Mouse (Mus musculus) limb, embryonic 10.5 days (tissue): Measurements from ENCODE around the gene Brms1l. TPM values are rescaled to one million over a fixed set of nuclear protein-coding genes. Genes with fewer than 3 reads are reported as not detected.
"Not testable (repeated sequence)": the region's sequence is repeated elsewhere in the genome, so short reads cannot be mapped to it uniquely, and the experiment has no call there.

ENCODE experiments used
- DNase-seq: peaks from one replicate; pipeline ENCODE4 v3.0.0-alpha.2; 2017; ENCODE audit warnings: low spot score
- H3K27ac ChIP-seq: fragments of 300-500 bp; sonication (generic); 2 replicates; pipeline ENCODE4 v1.5.1; 2016; ENCODE audit warnings: mild to moderate bottlenecking
- H3K27me3 ChIP-seq: fragments of 300-500 bp; sonication (generic); 2 replicates; pipeline ENCODE4 v1.6.1; 2016; ENCODE audit warnings: low read depth, mild to moderate bottlenecking; ENCODE audit not compliant: poor library complexity, severe bottlenecking
- H3K36me3 ChIP-seq: fragments of 300-500 bp; sonication (generic); 2 replicates; pipeline ENCODE4 v1.6.1; 2016; ENCODE audit warnings: mild to moderate bottlenecking, moderate library complexity
- H3K4me1 ChIP-seq: fragments of 300-500 bp; sonication (generic); 2 replicates; pipeline ENCODE4 v1.6.1; 2016
- H3K4me3 ChIP-seq: fragments of 300-500 bp; sonication (generic); 2 replicates; pipeline ENCODE4 v1.5.1; 2016; ENCODE audit warnings: mild to moderate bottlenecking, moderate library complexity
- H3K9me3 ChIP-seq: fragments of 300-500 bp; sonication (generic); replicated peaks from 2 replicates; pipeline ENCODE4 v1.6.1; 2016; ENCODE audit warnings: mild to moderate bottlenecking
- WGBS: fragments of 180-500 bp; shearing (Covaris S2); methylation state at CpG from one replicate; pipeline ENCODE4 v1.1.7; 2016; 5-methylcytosine and 5-hydroxymethylcytosine counted together
- polyA plus RNA-seq: library from polyadenylated mRNA; unstranded; fragments of >200 nt; fragmentation: Nextera tagmentation; extraction: Ambion mirVana; gene quantifications from 2 replicates; pipeline ENCODE4 v1.2.1, GENCODE M21; 2016

Brms1l gene
- polyA plus RNA-seq = 35.6 and 45.9 TPM in 2 replicates

DNA sequence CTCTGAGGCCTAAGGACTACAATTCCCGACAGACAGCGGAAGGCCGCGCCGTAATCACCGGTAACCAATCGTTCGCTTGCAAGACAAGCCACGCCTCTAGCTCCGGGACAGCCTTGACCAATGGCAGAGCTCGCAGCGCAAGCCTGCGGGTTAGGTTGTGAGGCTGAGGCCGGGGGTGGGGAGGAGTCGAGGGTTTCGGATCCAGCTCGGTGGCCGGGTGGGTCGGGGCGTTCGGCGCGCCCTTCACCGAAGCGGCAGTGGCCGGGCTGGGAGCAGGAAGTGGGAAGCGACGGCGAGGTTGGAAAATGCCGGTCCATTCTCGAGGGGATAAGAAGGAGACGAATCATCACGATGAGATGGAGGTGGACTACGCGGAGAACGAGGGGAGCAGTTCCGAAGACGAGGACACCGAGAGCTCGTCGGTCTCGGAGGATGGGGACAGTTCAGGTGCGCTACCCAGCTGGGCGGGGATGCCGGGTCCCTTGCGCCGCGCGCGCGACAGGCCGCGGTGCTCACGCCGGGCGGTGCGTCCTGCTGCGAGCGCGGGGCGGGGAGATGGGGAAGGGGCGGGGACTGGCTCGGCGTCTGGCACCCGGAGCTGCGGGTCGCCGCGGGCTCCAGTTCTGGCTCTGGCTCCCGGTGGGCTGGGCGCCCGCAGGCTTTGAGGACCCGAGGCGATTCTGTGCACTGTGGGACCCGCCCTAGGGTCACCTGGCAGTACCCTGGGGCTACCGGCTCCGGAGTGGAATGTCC, at the start of gene Brms1l:
Gene Brms1l (plus strand): TSS at position 126 of the 753 bp plus-strand sequence.
- peak; percentile 94 for DNase-seq
- Histone ChIP-seq H3K27me3 (no peaks in the 10 kb centered on the region), H3K27ac (peak within 1 kb of the TSS; percentile 92), H3K9me3 (no peaks in the 10 kb centered on the region), H3K4me3 (peak within 1 kb of the TSS; percentile 88), H3K4me1 (peaks cover 9% of the 10 kb centered on the region), H3K36me3 (peaks cover 12% of the 10 kb centered on the region)
- under 1% methylated on average over 74 of the region's 77 CpGs for WGBS

DNA sequence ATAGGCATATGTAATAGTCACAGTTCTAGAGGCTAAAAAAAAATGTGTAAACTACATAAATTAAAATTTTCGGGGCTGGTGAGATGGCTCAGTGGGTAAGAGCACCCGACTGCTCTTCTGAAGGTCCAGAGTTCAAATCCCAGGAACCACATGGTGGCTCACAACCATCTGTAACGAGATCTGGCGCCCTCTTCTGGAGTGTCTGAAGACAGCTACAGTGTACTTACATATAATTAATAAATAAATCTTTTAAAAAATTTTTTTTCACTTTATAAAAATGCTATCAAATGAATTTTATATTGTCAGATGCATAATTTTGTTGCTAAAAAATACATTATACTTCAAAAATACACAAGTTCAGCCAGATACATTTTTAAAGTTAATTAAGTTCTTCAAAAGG, 41.6 kb upstream of the Brms1l start:
- not testable (repeated sequence) for H3K9me3 ChIP-seq, H3K27ac ChIP-seq, DNase-seq, H3K36me3 ChIP-seq, H3K4me1 ChIP-seq, H3K4me3 ChIP-seq, H3K27me3 ChIP-seq
- 80% methylated on average over 4 of the region's 4 CpGs for WGBS

DNA sequence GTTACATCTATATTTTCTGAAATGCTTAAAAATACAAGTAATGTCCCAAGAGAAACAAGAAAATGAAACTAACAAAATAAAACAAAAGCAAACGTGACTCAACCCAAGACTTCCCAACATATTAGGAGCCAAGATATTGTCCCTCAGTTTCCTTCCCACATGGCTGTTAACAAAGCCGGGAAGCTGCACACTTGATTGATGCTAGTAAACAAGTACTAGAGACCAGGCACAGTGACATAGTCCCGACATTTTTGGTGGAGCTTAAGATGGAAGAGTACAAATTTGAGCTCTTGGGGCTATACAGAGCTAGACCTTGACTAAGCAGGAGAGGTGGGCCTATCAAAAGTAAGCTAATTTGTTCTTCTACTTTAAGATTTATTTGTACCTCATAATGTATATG, 39.0 kb upstream of the Brms1l start:
- no peaks in the 10 kb centered on the region for H3K9me3 ChIP-seq
- no peaks in the 10 kb centered on the region for H3K4me1 ChIP-seq
- DNase-seq = no peak
- peaks cover 3% of the 10 kb centered on the region; the same call in 1 of the 2 replicates for H3K36me3 ChIP-seq
- H3K27ac ChIP-seq = no peak overlapping the region
- H3K27me3 ChIP-seq = no peaks in the 10 kb centered on the region
- H3K4me3 ChIP-seq = no peak overlapping the region
- 89% methylated on average over 3 of the region's 3 CpGs for WGBS

DNA sequence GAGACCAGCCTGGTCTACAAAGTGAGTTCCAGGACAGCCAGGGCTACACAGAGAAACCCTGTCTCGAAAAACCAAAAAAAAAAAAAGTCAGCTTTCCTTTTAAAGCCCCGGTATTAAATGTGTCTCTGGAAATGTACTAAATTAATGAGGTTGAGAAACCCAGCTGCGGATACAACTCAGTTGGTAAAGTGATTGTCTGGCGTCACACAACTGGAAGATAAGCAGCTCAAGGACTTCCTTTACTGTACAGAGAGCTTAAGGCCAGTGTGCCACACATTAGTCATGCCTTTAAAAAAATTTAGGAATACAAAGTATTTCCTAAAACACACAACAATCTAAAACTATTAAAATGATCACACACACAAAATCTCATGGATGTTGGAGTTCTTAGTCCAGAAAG, 37.4 kb upstream of the Brms1l start:
- WGBS = 90% methylated on average over 4 of the region's 4 CpGs
- H3K27ac ChIP-seq = no peak overlapping the region

DNA sequence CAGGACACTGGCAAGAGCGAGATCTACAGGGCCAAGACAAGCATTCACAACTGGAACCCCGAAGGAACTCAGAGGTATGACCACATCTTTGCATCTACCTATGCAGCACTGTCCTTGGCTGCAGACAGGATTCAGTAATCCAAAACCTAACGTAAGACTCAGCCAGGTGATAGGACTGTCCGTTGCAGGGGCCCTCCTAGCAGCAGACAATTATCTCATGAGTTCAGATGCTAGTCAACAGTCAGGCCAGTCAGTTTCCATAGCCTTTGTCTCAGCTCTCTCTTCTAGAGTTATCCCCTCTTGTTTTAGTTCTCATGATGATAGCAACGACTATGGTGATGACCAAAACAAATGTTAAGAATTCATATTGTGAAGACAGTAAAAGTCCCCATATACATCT, 36.0 kb upstream of the Brms1l start:
- DNase-seq = no peak
- Histone ChIP-seq H3K36me3 (no peaks in the 10 kb centered on the region), H3K27me3 (no peaks in the 10 kb centered on the region), H3K27ac (no peak overlapping the region), H3K4me3 (no peak overlapping the region), H3K9me3 (no peaks in the 10 kb centered on the region), H3K4me1 (no peaks in the 10 kb centered on the region)
- WGBS = 85% methylated on average over 5 of the region's 5 CpGs

More for the DNA sequence above, 37.4 kb upstream of the Brms1l start:
- no peaks in the 10 kb centered on the region for H3K4me1 ChIP-seq
- no peak overlapping the region for H3K4me3 ChIP-seq
- no peaks in the 10 kb centered on the region for H3K9me3 ChIP-seq
- no peaks in the 10 kb centered on the region for H3K27me3 ChIP-seq
- no peak for DNase-seq
- H3K36me3 ChIP-seq = peaks cover 2% of the 10 kb centered on the region; the same call in 1 of the 2 replicates

DNA sequence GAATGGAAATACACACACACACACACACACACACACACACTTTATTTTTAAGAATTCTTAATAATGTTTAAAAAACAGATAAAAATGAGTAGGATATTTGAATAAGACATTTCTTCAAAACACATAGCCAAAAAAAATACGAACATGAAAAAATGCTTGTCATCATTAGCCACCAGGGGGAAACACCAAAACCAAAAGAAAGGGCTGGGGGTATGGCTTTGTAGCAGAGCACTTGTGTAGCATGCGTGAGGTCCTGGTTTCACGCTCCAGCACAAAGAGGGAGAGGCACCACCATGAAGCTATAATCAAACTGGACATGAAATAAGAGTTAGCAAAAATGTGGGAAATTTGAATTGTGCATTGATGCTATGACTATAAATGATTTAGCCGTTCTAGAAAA, 35.0 kb upstream of the Brms1l start:
- Histone ChIP-seq H3K27ac (no peak overlapping the region), H3K9me3 (no peaks in the 10 kb centered on the region), H3K27me3 (no peaks in the 10 kb centered on the region), H3K4me3 (no peak overlapping the region), H3K4me1 (no peaks in the 10 kb centered on the region), H3K36me3 (no peaks in the 10 kb centered on the region)
- WGBS = 94% methylated on average over 4 of the region's 4 CpGs
- no peak for DNase-seq

DNA sequence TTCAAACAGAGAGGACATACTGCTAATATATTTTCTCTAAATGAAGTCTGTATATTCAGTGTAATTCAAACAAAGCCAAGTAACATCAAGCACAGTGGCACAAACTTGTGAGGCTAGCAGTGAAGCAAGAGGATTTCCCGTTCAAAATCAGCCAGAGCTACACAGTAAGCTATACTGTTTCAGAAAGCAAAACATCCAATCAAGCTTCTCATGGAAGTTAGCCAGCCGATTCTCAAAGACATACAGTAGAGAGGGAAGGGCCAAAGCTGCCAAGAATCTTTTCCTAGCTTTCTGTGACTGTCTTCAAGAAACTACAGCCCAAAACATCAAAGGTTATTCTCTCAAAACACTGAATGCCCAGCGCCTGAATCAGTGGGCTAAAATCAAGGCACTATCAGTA, 31.1 kb upstream of the Brms1l start:
- WGBS = 76% methylated on average over 3 of the region's 3 CpGs
- H3K27ac ChIP-seq = no peak overlapping the region
- DNase-seq = no peak

DNA sequence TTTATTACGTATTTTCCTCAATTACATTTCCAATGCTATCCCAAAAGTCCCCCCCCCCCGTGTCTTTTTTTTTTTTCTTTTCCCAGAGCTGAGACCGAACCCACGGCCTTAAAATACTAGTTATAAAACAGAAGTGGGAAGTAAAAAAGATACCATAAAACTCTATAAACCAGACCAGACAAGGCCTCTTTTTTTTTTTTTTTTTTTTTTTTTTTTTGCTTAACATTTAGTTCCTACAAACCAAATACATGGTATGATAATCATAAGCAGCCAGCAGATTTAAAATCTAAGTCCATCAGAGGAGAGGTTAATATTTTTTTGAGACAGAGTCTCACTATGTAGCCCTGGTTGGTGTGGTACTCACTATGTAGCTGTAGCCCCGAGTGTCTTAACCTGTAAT, 19.6 kb upstream of the Brms1l start:
- Histone ChIP-seq H3K9me3 (no peaks in the 10 kb centered on the region), H3K27me3 (no peaks in the 10 kb centered on the region), H3K4me3 (no peak overlapping the region), H3K4me1 (0 out of 2 replicates have a peak, but pooled peaks cover 8% of the 10 kb centered on the region), H3K36me3 (no peaks in the 10 kb centered on the region), H3K27ac (no peak overlapping the region)
- no peak for DNase-seq
- WGBS = 96% methylated on average over 5 of the region's 5 CpGs

More for the DNA sequence above, 31.1 kb upstream of the Brms1l start:
- Histone ChIP-seq H3K27me3 (no peaks in the 10 kb centered on the region), H3K9me3 (no peaks in the 10 kb centered on the region), H3K4me1 (no peaks in the 10 kb centered on the region), H3K4me3 (no peak overlapping the region), H3K36me3 (no peaks in the 10 kb centered on the region)

DNA sequence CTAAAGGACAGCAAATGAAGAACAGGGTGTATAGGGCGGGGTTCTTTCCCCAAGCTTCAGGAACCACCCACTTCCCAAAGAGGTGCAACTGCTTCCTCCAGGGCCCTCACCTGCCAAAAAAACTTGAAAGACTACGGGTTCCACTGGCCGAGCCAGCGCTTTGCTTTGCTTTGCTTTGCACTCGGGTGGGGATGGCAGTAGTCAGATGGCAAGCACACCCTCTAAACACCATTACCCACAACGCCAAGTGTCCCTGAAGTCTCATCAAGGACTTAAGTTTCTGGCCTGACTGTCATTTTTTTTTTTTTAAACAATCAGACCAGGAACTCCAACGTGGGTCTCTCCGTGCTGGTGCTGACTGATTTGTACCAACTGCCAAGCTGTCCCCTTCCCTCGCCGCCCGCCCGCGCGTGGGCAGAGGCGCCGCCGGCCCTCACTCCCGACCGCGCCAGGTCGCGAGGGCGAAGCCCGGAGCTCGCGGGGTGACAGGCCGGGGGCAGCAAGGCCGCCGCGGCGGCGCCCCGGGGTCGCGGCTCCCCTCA, 15.9 kb upstream of the Brms1l start:
- peak; percentile 46 for DNase-seq
- H3K9me3 ChIP-seq = no peaks in the 10 kb centered on the region
- H3K4me1 ChIP-seq = 0 out of 2 replicates have a peak, but pooled peaks cover 8% of the 10 kb centered on the region
- peak overlapping the region; percentile 95 for H3K27ac ChIP-seq
- H3K27me3 ChIP-seq = no peaks in the 10 kb centered on the region
- no peaks in the 10 kb centered on the region for H3K36me3 ChIP-seq
- WGBS = 4% methylated on average over 33 of the region's 35 CpGs
- H3K4me3 ChIP-seq = peak overlapping the region; percentile 90

DNA sequence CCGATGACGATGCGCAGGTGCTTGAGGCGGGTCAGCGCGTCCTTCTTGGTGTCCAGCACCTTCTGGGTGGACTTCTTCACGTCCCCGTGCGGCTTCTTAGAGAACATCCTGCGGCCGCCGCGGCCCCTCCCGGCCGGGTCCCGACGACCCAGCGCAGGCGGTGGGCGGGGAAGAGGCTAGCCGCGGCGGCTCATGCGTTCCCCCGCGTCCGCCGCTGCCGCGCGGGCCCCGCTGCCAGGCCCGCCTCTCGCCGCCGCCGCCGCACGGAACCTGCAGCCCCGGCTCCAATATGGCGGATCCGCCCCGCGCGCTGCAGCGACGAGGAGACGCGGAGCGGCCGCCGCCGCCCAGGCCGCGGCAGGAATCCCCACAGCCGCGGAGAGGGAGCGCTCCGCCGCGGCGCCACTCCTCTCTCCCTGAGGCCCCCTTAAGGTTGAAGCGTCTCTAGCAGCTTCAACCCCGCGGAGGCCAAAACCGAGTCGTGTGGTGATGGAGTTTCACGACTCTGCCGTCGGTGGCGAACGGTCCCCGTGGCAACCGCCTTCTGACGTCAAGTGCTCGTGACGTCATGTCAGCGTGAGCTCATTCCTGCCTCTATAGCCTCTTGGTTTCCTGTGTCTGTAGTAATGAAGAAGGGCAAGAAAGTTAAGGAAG, 15.3 kb upstream of the Brms1l start, which contains the start of gene Ralgapa1:
Gene Ralgapa1 (minus strand): TSS at position 507 of the 654 bp plus-strand sequence.
- Histone ChIP-seq H3K27ac (peak within 1 kb of the TSS; percentile 95), H3K27me3 (no peaks in the 10 kb centered on the region), H3K36me3 (no peaks in the 10 kb centered on the region), H3K9me3 (no peaks in the 10 kb centered on the region), H3K4me3 (peak within 1 kb of the TSS; percentile 90), H3K4me1 (0 out of 2 replicates have a peak, but pooled peaks cover 8% of the 10 kb centered on the region)
- WGBS = under 1% methylated on average over 78 of the region's 78 CpGs
- DNase-seq = peak; percentile 94

DNA sequence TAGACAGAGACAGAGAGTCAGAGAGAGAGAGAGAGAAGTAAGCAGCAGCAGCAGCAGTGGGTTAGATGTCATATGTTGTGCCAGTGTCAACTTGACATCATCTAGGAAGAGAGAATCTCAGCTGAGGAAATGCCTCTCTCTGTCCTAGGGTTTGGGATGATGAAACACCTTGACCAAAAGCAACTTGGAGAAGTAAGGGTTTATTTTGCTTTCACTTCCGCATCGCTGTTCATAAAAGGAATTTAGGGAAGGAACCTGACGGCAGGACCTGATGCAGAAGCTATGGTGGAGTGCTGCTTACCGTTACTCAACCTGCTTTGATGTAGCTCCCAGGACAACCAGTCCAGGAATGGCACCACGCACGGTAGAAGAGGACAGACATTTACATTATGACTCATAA, 12.1 kb upstream of the Brms1l start:
- no peak overlapping the region for H3K4me3 ChIP-seq
- no peak overlapping the region for H3K27ac ChIP-seq
- no peaks in the 10 kb centered on the region for H3K27me3 ChIP-seq
- H3K36me3 ChIP-seq = no peaks in the 10 kb centered on the region
- DNase-seq = no peak
- H3K9me3 ChIP-seq = no peaks in the 10 kb centered on the region
- 88% methylated on average over 6 of the region's 6 CpGs for WGBS
- 0 out of 2 replicates have a peak, but pooled peaks cover 7% of the 10 kb centered on the region for H3K4me1 ChIP-seq

DNA sequence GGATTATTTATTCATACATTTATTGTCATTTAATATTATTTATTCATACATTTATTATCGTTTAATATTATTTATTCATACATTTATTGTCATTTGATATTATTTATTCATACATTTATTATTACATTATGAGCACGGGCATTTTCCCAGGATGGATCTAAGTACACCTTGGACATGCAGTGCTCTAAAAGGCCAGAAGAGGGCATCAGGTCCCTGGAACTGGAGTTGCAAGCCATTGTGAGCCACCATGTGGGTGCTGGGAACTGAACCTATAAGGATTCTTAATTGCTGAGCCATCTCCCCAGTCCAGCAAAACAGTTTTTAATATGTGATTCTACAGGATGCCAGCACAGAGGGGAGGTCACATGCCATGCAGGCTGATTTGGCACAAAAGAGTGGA, 10.6 kb upstream of the Brms1l start:
- H3K27me3 ChIP-seq = no peaks in the 10 kb centered on the region
- H3K27ac ChIP-seq = no peak overlapping the region
- 83% methylated on average over 2 of the region's 2 CpGs for WGBS
- H3K4me3 ChIP-seq = no peak overlapping the region
- H3K9me3 ChIP-seq = no peaks in the 10 kb centered on the region
- no peaks in the 10 kb centered on the region for H3K36me3 ChIP-seq
- no peaks in the 10 kb centered on the region for H3K4me1 ChIP-seq
- no peak for DNase-seq

DNA sequence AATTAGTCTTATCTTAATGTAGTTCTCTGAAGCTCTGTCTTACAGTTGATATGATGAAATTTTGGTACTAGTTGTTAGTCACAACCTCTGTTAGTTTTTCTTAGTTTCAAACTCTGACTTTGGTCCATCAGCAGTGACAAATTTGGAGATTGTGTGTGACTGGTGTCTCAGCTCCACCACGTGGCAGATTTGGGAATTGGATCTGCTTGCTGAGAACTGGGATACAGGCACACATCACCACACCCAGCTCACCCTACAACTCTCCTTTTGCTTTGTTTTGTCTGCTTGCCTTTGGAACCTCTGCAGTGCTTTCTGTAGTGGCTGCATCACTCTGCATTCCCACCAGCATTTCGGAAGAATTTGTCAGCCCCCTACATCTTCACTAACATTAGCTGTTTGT, 5.0 kb upstream of the Brms1l start:
- WGBS = 21% methylated on average over 2 of the region's 2 CpGs
- no peaks in the 10 kb centered on the region for H3K4me1 ChIP-seq

More for the DNA sequence above, 5.0 kb upstream of the Brms1l start:
- Histone ChIP-seq H3K36me3 (no peaks in the 10 kb centered on the region), H3K27ac (no peak overlapping the region), H3K4me3 (no peak overlapping the region), H3K9me3 (no peaks in the 10 kb centered on the region), H3K27me3 (no peaks in the 10 kb centered on the region)
- peak; percentile 61 for DNase-seq
